Mouse (Mus musculus) thymus, postnatal 36 days (tissue): Measurements from ENCODE around the gene Tchh.
"Not testable (repeated sequence)": the region's sequence is repeated elsewhere in the genome, so short reads cannot be mapped to it uniquely, and the experiment has no call there.

Experiments used
- DNase-seq, 2 experiments: peaks; one replicate each; pipeline ENCODE4 v3.0.0; 2022; ENCODE audit warnings: mixed read lengths in 2 of 2

Tchh gene

GRCm38 (mm10) chr3:93442030-93442429 lies at the start of gene Tchh:
TSS of gene Tchh (plus strand) at chr3:93442330.
- DNase-seq = no peak

GRCm38 (mm10) chr3:93393366-93393765 lies 48.8 kb upstream of the Tchh start, which contains the start of gene Rptn:
TSS of gene Rptn (plus strand) at chr3:93393699.
- no peak for DNase-seq

- no peak for DNase-seq
Measured at GRCm38 (mm10) chr3:93403936-93404335, 38.2 kb upstream of the Tchh start.

- no peak for DNase-seq
Measured at GRCm38 (mm10) chr3:93406992-93407391, 35.1 kb upstream of the Tchh start.

GRCm38 (mm10) chr3:93411905-93412304 lies 30.2 kb upstream of the Tchh start:
- no peak for DNase-seq

GRCm38 (mm10) chr3:93431673-93432072 lies 10.5 kb upstream of the Tchh start:
- no peak for DNase-seq

GRCm38 (mm10) chr3:93443501-93444101 lies 1.5 kb downstream of the Tchh start:
- peak; percentile 1 to 3 for DNase-seq

- DNase-seq = peak; percentile 24 to 28
Measured at GRCm38 (mm10) chr3:93444343-93445164, 2.4 kb downstream of the Tchh start.

GRCm38 (mm10) chr3:93445165-93445705 lies 3.1 kb downstream of the Tchh start:
- DNase-seq = no peak

GRCm38 (mm10) chr3:93446128-93446755 lies 4.1 kb downstream of the Tchh start:
- no peak for DNase-seq

- DNase-seq = not testable (repeated sequence)
Measured at GRCm38 (mm10) chr3:93446756-93447137, 4.6 kb downstream of the Tchh start.

GRCm38 (mm10) chr3:93447138-93447841 lies 5.2 kb downstream of the Tchh start:
- DNase-seq = peak; percentile 6 to 8

GRCm38 (mm10) chr3:93466556-93466955 lies 24.4 kb downstream of the Tchh start:
- DNase-seq = no peak

- DNase-seq = no peak
Measured at GRCm38 (mm10) chr3:93467130-93467529, 25.0 kb downstream of the Tchh start.

- no peak for DNase-seq
Measured at GRCm38 (mm10) chr3:93468561-93468960, 26.4 kb downstream of the Tchh start, which contains the start of gene Tchhl1. TSS of gene Tchhl1 (plus strand) at chr3:93468754.

- no peak for DNase-seq
Measured at GRCm38 (mm10) chr3:93469629-93470028, 27.5 kb downstream of the Tchh start.

- DNase-seq = no peak
Measured at GRCm38 (mm10) chr3:93480053-93480452, 37.9 kb downstream of the Tchh start.

- no peak for DNase-seq
Measured at GRCm38 (mm10) chr3:93481982-93482616, 40.0 kb downstream of the Tchh start.

GRCm38 (mm10) chr3:93485611-93486010 lies 43.5 kb downstream of the Tchh start:
- no peak for DNase-seq

GRCm38 (mm10) chr3:93488541-93488940 lies 46.4 kb downstream of the Tchh start:
- DNase-seq = no peak

GRCm38 (mm10) chr3:93492176-93492575 lies 50.0 kb downstream of the Tchh start:
- DNase-seq = no peak

- peak; percentile 4 to 14 for DNase-seq
Measured at GRCm38 (mm10) chr3:93493992-93494391, 51.9 kb downstream of the Tchh start.
